Mouse (Mus musculus): ENCODE results near the gene Hsd3b1. TPM values are rescaled to one million over a fixed set of nuclear protein-coding genes. Genes with fewer than 3 reads are reported as not detected.

Hsd3b1 gene
- polyA plus RNA-seq, 1 experiment from 2014 or later: 2.1 TPM

Other genes starting within 250 kb of the Hsd3b1 start
- not detected in 2 replicates for gene Hsd3b5, start 229.5 kb downstream of the Hsd3b1 start, polyA plus RNA-seq (2016; fragmentation: Nextera tagmentation; extraction: Ambion mirVana)
- gene Hsd3b2, start 135.3 kb downstream of the Hsd3b1 start, polyA plus RNA-seq (2016; fragmentation: Nextera tagmentation; extraction: Ambion mirVana): 0.12 TPM in 1 of 2 replicates, not detected in the other
- gene Hsd3b3, start 96.7 kb downstream of the Hsd3b1 start, polyA plus RNA-seq (2016; fragmentation: Nextera tagmentation; extraction: Ambion mirVana): not detected in 2 replicates
- gene Hsd3b6, start 45.4 kb downstream of the Hsd3b1 start, polyA plus RNA-seq (2016; fragmentation: Nextera tagmentation; extraction: Ambion mirVana): 135 and 143 TPM in 2 replicates
- 0.08 TPM in 1 of 2 replicates, not detected in the other for gene Hao2, start 33.4 kb upstream of the Hsd3b1 start, polyA plus RNA-seq (2016; fragmentation: Nextera tagmentation; extraction: Ambion mirVana)

All from heart, embryonic 12.5 days (tissue).